Mouse (Mus musculus) T-helper 1 cell (primary cell): ENCODE data around the gene Tmem183a.

Experiments used
- in situ Hi-C: fragments of 300-600 bp; cut with MboI, MseI; formaldehyde crosslinking; loops from one replicate; pipeline ENCODE4 v1.15.1; 2025; ENCODE audit warnings: high pct_unique_total_duplicates

Tmem183a gene

DNA sequence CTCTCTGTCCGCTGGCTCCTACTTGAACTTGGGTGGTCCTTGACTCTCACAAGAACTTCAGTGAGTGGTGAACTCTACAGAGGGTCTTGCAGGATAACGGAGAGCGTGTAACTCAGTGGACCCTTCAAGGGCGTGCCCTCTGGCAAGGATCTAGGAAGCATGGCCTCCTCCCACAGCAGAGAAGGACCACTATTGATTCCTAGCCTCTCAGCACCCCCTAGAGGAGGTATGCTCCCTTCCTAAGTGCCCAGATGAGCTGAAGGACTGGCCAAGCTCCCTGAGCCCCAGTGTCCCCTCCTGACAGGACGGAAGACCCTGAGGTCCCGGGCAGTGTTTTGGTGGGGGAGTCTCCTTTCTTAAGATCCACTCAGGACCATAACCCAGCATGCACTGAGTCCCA lies 39.2 kb downstream of the Tmem183a start:
- in situ Hi-C loops, result loop anchor here (10.0 kb wide), 1 partner anchor 278 kb away; no protein-coding TSS in a partner anchor

DNA sequence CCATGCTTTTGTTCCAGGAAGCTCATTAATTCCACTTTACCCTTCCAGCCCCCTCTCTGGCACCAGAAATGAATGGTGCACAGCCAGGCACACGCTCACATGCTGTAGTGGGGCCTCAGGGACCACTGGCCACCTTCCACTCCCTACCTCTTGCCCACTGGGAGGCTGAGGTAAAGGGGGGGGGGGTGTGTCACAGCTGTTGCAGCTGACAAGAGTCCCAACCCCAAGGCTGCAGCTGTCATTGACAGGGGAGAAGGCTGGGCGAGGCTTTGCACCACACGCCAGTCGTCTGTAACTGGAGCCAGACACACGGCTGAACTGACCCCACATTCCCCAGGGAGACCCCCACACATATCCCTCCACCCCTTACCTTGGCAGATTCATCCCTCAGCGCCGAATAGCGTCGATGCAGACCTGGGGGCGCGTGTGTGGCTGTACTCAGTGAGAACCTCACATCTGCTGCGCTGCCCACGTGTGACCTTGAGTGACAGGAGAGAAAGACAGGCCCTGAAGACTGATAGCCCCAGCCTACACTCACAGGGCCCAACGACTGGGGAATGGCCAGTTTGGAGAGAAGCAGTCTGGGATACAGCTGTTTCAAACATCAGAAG lies 41.0 kb downstream of the Tmem183a start:
- in situ Hi-C loops, result loop anchor here (10.0 kb wide), 1 partner anchor 276 kb away; no protein-coding TSS in a partner anchor

DNA sequence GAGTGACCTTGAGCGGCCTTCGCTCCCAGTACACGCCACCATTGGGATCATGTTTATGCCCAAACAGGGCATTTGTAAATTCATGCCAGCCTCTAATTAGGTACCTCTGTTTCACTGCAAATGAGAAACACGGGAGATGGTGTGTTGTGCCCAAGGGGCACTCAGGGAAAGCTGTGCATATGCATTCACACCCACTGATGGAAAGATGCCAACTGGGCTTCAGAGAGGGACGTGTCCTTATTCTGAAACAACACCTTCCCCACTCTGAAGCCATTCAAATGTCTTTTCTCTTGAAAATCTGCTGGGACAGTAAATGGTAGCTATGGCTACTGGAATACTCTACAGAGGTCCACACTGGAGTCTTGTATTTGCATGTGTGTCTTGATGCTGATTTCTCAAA lies 43.5 kb downstream of the Tmem183a start:
- in situ Hi-C loops, result no loop called here

DNA sequence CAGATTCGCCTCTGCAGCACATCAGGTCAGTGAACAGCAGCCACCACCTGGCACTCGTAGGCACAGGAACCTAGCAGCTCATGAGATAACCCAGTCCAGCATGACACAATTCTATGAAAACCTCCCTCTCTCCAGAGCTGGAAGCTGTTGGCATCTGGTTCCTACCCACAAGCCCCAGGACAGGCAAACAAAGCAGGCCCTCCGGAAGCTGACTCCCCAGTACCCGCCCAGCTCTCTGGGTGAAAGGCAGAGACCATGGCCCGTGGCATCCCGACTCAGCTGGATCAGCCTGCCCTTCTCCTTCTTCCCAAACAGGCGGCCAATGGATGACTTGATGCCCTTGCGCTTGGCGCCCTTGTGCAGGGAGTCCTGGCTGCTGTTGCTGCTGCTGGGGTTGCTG lies 45.4 kb downstream of the Tmem183a start:
- in situ Hi-C loops, result no loop called here

DNA sequence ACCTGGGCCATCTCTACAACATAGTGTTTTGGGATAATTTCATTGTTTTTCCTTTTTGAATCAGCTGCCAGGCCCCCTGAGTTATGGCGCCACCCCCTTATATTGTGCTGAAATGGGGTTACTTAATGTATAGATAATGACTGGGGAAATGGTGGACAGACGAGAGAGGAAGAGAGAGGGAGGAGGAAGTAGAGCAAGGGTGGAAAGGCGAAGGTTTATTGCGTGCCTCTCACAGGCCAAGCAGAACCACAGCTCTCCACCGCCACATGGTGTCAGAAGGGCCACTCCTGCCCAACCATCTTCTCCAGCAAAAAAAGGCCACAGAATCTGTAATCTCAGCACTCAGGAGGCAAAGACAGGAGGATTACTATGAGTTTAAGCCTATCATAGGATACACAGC lies 46.6 kb downstream of the Tmem183a start:
- in situ Hi-C loops, result no loop called here

DNA sequence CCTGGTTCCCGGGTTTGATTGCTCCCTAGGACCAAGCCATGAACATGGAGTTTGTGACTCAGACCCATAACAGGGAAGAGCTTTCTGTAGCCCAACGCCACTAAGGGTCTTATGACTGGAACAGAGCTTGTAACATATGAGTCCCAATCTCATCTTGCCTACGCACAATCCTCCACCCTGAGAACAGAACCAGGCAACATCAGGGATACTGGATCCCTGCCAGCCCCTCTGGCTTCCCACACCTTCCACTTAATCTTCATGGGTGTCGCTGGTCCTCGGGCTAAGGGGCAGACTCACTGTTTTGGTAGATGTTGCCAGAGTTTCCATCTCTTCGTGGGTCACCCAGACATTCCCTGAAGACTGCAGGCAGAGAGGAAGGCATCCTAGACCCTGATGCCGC lies 50.0 kb downstream of the Tmem183a start:
- in situ Hi-C loops, result no loop called here

DNA sequence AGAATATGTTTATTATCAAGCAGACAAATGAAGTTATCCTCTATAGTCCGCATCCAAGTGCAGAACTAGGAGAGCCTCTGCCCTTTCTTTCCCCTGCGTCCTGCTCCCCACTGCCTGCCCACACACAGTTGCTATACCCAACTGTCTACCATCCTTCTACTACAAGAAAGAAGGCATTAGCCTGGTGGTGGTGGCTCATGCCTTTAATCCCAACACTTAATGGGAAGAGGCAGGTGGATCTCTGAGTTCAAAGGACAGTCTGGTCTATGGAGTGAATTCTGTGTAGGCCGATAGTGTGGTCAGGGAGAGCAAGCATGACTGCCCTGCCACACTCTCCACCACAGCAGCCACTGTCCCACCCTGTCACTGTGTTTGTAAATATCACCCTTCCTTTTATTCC lies 51.0 kb downstream of the Tmem183a start:
- in situ Hi-C loops, result no loop called here

DNA sequence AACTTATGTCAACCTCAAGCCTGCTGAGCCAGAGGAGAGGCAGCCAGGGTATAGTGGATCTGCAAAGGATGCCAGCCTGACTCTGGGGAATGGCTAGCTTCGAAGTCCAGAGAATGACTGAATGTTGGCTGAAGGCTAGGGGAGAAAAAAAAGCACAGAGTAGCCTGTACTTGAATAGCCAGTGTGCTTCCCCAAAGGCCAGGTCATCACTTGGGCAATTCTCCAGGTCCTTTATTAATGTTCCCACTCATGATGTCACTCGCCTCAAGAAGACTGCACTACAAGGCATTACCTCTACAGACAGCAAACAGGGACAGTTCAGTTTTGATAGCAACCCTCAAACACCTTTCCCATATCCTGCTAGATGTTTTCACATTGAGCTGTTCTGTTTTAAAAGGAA lies 51.5 kb downstream of the Tmem183a start:
- in situ Hi-C loops, result no loop called here

DNA sequence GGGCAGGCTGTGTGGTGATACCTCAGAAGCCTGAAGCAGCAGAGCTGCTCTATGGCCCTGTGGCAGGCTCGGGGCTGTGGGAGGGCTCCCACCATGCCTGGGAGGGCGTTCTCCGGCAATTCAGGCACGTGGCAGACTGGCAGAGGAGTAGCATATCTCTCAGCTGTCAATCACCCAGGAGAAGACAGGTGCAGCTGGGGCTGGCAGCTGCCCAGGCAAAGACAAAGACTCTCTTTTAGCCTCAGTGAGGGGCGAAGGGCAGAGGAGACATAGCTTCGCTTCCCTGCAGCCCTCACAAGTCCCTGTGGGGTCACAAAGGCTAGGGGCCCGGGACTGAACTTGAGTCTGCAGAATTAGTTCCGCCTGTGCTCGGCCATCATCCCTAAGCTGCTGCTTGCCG lies 54.4 kb downstream of the Tmem183a start:
- in situ Hi-C loops, result no loop called here

DNA sequence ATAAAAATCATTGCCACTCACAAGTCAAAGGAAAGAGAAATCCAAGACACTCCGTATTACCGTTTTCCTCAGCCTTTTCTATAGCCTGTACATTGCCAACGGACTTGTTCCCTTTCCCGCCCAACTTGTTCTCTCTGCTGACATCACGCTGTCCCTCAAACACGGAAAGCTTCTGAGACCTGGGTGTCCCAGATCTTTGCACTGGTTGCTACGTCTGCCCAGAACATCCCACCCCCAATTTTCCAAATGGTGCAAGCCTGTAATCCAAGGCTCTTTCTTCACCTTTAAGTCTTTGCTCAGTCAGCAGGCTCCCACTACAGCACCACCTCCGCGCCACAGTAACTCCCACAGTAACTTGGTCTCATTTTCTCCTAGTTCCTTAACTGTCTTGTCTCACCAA lies 56.8 kb downstream of the Tmem183a start:
- in situ Hi-C loops, result no loop called here

DNA sequence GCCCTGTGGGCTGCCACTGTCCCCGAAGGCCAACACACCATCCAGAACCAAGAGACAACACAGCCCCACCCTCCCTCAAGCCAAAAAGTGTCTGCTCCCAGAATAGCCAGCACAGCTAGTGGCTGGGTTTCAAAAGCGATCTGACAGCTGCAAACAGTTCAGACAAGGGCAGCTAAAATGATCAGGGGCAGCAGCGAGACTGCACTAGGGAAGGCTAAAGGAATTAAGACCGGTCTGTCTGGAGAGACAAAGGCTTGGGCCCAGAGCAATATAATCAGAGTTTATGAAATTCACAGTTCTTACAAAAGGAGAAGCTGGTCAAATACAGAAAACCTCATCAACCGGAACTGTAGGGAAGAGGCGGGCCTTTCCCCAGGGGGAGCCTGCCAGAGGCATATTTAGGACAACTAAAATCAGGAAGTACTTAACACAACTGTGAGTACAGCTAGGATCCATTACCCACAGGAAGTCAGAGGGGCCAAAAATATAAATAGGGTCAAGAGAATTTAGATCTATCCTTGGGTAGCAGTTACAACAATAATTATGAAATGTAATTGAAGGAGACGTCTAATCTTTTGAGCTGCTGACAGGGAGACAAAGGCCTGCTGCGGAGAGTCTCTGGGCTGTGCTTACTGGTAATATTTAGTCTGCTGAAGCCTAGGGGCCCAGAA lies 59.1 kb downstream of the Tmem183a start:
- in situ Hi-C loops, result no loop called here

DNA sequence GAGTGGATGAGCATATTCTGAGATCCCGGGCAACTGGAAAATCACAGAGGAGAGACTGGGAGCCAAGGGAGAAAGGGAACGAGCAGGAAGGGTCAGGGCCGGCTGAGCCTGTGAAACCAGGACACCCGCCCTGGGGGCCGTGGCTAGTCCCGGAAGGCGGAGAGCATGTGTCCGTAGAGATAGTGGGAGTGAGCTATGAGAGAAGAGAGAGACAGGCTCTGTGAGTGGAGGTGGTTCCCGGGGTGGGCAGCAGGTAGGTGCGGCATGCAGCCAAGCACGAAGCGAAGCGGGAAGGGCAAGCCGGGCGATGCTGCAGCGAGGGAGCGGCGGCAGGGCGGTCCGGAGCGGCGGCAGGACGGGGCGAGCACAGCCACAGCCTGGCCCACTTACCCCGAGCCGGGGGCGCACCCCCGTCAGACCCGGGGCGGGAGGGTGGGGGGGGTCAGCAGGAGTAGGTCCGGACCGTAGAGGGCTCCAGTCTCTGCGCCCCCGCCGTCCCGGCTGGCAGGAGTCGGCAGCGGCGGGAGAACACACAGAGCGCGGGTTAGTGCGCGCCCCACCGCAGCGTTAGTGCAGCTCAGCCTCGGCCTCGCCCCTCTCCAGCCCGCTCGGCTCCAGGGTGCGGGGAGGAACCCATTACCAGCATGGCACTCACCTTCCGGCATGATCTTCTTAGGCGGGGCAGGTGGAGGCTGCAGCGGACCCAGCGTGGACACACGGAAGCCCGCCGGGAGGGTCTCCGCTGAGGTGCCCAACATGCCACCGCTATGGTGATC lies 63.0 kb downstream of the Tmem183a start:
- in situ Hi-C loops, result loop anchor here (10.0 kb wide), 1 partner anchor 1556 kb away; no protein-coding TSS in a partner anchor

DNA sequence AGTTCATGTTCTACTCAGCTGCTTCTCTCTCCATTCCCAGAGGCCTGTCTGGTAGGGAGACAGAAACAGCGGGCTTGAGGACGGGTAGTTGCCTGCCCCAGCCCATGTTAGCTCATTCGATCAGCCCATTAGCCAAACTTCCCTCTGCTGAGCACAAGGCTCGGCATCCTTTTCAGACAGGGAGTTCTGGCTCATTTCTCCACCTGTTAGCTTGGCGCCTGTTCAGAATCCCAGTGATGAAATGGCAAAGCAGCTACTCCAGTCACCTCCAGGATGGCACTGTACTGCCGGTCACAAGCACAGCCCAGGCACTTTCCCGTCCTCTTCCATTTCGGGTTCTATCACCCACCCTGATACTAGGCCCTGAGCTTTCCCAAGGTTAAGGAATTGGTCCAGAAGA lies 64.5 kb downstream of the Tmem183a start:
- in situ Hi-C loops, result loop anchor here (10.0 kb wide), 1 partner anchor 1558 kb away; no protein-coding TSS in a partner anchor
